Comparison of ENCODE assay signal across 8 mouse cellular contexts in genomic region chr9:27299286-27300187, GRCm38 (mm10). TPM values are rescaled to one million over a fixed set of nuclear protein-coding genes. Genes with fewer than 3 reads are reported as not detected.
DNase-seq lines count a peak whose midpoint lies in the region; ATAC-seq and TF ChIP-seq lines count a peak whose summit lies in the region.

No protein-coding gene starts in this region.

- peaks cover 46% of the 10 kb centered on the region for H3K27me3 ChIP-seq in lung, embryonic 15.5 days
- peaks cover 19% of the 10 kb centered on the region for H3K27me3 ChIP-seq in limb, embryonic 14.5 days (ENCODE audit: control insufficient read depth, insufficient read depth, low read length)
- H3K27me3 ChIP-seq in stomach, embryonic 16.5 days (ENCODE audit: control insufficient read depth, insufficient read depth, low read length), result peaks cover 22% of the 10 kb centered on the region; the same call in 1 of the 2 replicates

- no peak; the same call in 1 of the 2 replicates for ATAC-seq in lung, embryonic 15.5 days (ENCODE audit: borderline replicate concordance, extremely low read depth, low FRiP score, low TSS enrichment)
- ATAC-seq in granulocyte monocyte progenitor cell, adult 5-6 weeks (replicated peaks; ENCODE audit: poor library complexity, severe bottlenecking), result 0 out of 2 replicates have a peak, but pooled peaks have one; percentile 28
- ATAC-seq in limb, embryonic 14.5 days (ENCODE audit: low FRiP score, low read depth), result peak; percentile 51
- peak; percentile 1; the same call in 1 of the 2 replicates for ATAC-seq in stomach, embryonic 16.5 days (ENCODE audit: insufficient read depth, low FRiP score)

- no peak for DNase-seq in lung, postnatal 10 days
- DNase-seq in limb, embryonic 14.5 days (ENCODE audit: low spot score), result no peak
- DNase-seq in ovary, adult 18-20 months (ENCODE audit: low spot score), result no peak
- no peak for DNase-seq in thymus, postnatal 0 days (ENCODE audit: low spot score)

- peak overlapping the region; percentile 59 for H3K4me3 ChIP-seq in lung, embryonic 15.5 days
- peak overlapping the region; percentile 50 for H3K4me3 ChIP-seq in brown adipose tissue, adult 24 weeks (ENCODE audit: insufficient read depth, low read depth, low read length)
- H3K4me3 ChIP-seq in limb, embryonic 14.5 days (replicated peaks; ENCODE audit: low read length), result peak overlapping the region; percentile 62
- peak overlapping the region; percentile 72 for H3K4me3 ChIP-seq in stomach, embryonic 16.5 days (replicated peaks; ENCODE audit: low read length)

- no peak for TF ChIP-seq POLR2A in limb, embryonic 14.5 days (IDR thresholded peaks at IDR 0.05; ENCODE audit: borderline replicate concordance, extremely low read depth, insufficient read depth, insufficient read length)

- H3K9ac ChIP-seq in lung, embryonic 15.5 days, result peak overlapping the region; percentile 31
- H3K9ac ChIP-seq in limb, embryonic 14.5 days (ENCODE audit: low read depth, low read length, severe bottlenecking), result peak overlapping the region; percentile 43
- H3K9ac ChIP-seq in stomach, embryonic 16.5 days (ENCODE audit: low read length), result peak overlapping the region; percentile 67

- H3K36me3 ChIP-seq in lung, embryonic 15.5 days, result no peaks in the 10 kb centered on the region
- no peaks in the 10 kb centered on the region for H3K36me3 ChIP-seq in limb, embryonic 14.5 days (ENCODE audit: control insufficient read depth, insufficient read depth, low read length)
- no peaks in the 10 kb centered on the region for H3K36me3 ChIP-seq in stomach, embryonic 16.5 days (ENCODE audit: control insufficient read depth, insufficient read depth, low read length)

- H3K9me3 ChIP-seq in lung, embryonic 15.5 days, result no peaks in the 10 kb centered on the region
- no peaks in the 10 kb centered on the region for H3K9me3 ChIP-seq in limb, embryonic 14.5 days (ENCODE audit: control insufficient read depth, low read length)
- H3K9me3 ChIP-seq in stomach, embryonic 16.5 days (replicated peaks; ENCODE audit: control insufficient read depth, low read length), result no peaks in the 10 kb centered on the region

- H3K27ac ChIP-seq in lung, embryonic 15.5 days, result no peak overlapping the region
- H3K27ac ChIP-seq in brown adipose tissue, adult 24 weeks (replicated peaks; ENCODE audit: low read depth, low read length), result no peak overlapping the region
- no peak overlapping the region for H3K27ac ChIP-seq in limb, embryonic 14.5 days (replicated peaks; ENCODE audit: low read depth, low read length)
- H3K27ac ChIP-seq in stomach, embryonic 16.5 days (ENCODE audit: low read length), result peak overlapping the region; percentile 44

- under 1% methylated on average over 68 of the region's 68 CpGs for WGBS in lung, embryonic 15.5 days
- WGBS in limb, embryonic 14.5 days, result under 1% methylated on average over 67 of the region's 68 CpGs
- WGBS in stomach, embryonic 16.5 days, result under 1% methylated on average over 68 of the region's 68 CpGs

- peaks cover 16% of the 10 kb centered on the region for H3K4me1 ChIP-seq in lung, embryonic 15.5 days
- H3K4me1 ChIP-seq in brown adipose tissue, adult 24 weeks (ENCODE audit: control insufficient read depth, insufficient read depth, insufficient read length, low read length), result no peaks in the 10 kb centered on the region
- H3K4me1 ChIP-seq in limb, embryonic 14.5 days (ENCODE audit: control insufficient read depth, insufficient read depth, low read length), result peaks cover 11% of the 10 kb centered on the region
- peaks cover 5% of the 10 kb centered on the region; the same call in 1 of the 2 replicates for H3K4me1 ChIP-seq in stomach, embryonic 16.5 days (ENCODE audit: control insufficient read depth, insufficient read depth, low read length)

- H3K4me2 ChIP-seq in lung, embryonic 15.5 days, result peak overlapping the region; percentile 91
- peak overlapping the region; percentile 89 for H3K4me2 ChIP-seq in limb, embryonic 14.5 days (replicated peaks; ENCODE audit: low read depth, low read length, severe bottlenecking)
- H3K4me2 ChIP-seq in stomach, embryonic 16.5 days (ENCODE audit: low read depth, low read length), result peak overlapping the region; percentile 79

RNA-seq across cellular contexts. Expression of gene Igsf9b, which starts 0.5 kb away (rescaled TPM):
- polyA plus RNA-seq in lung, embryonic 15.5 days (2015; fragmentation: Nextera tagmentation; extraction: Ambion mirVana), result 3.0 and 3.1 TPM in 2 replicates
- not detected in 2 replicates for polyA plus RNA-seq in brown adipose tissue, adult 24 weeks (2012; ENCODE audit: insufficient read depth, insufficient read length, missing spikeins)
- total RNA-seq in granulocyte monocyte progenitor cell, adult 5-6 weeks (2014; fragmentation: Nextera tagmentation), result not detected in 2 replicates
- total RNA-seq in granulocyte monocyte progenitor cell, adult 5-6 weeks (2017), result 0.10 TPM in 1 of 2 replicates, not detected in the other
- 1.9 and 2.2 TPM in 2 replicates for polyA plus RNA-seq in limb, embryonic 14.5 days (2012; rRNA removed)
- 2.9 and 4.3 TPM in 2 replicates for polyA plus RNA-seq in limb, embryonic 14.5 days (2014; fragmentation: Nextera tagmentation; extraction: Ambion mirVana)
- 7.1 and 8.2 TPM in 2 replicates for polyA plus RNA-seq in stomach, embryonic 16.5 days (2015; fragmentation: Nextera tagmentation; extraction: Ambion mirVana)
- polyA plus RNA-seq in thymus, postnatal 0 days (2015; fragmentation: Nextera tagmentation; extraction: Ambion mirVana), result 0.21 and 0.26 TPM in 2 replicates
